Mouse (Mus musculus) heart, embryonic 14.5 days (tissue): ENCODE results near the gene Gas2. TPM values are rescaled to one million over a fixed set of nuclear protein-coding genes. Genes with fewer than 3 reads are reported as not detected.

Experiments
- ATAC-seq: fragments of 200-750 bp; cut with Nextera tagmentation; 2 replicates; pipeline ENCODE4 v1.8.0; 2017; ENCODE audit warnings: low read depth, moderate TSS enrichment; ENCODE audit not compliant: insufficient number of reproducible peaks, insufficient read depth, low FRiP score
- H3K27ac ChIP-seq, 2 experiments: fragments of 200-500 bp in 1 of 2; fragments of 300-500 bp in 1 of 2; sonication (generic) in 1 of 2; replicated peaks in 1 of 2; 2 replicates each; pipeline ENCODE4 v1.5.1; 2012 to 2014; ENCODE audit warnings: low read depth in 2 of 2, low read length in 2 of 2, control low read depth in 1 of 2, mild to moderate bottlenecking in 1 of 2, mixed read lengths in 1 of 2; ENCODE audit not compliant: control insufficient read depth in 1 of 2, insufficient read depth in 1 of 2
- H3K27me3 ChIP-seq: fragments of 300-500 bp; sonication (generic); 2 replicates; pipeline ENCODE4 v1.6.1; 2014; ENCODE audit warnings: mild to moderate bottlenecking, low read length, control low read depth; ENCODE audit not compliant: control insufficient read depth, insufficient read depth
- H3K36me3 ChIP-seq: fragments of 300-500 bp; sonication (generic); 2 replicates; pipeline ENCODE4 v1.6.1; 2014; ENCODE audit warnings: mild to moderate bottlenecking, control low read depth, low read length, mixed read lengths; ENCODE audit not compliant: control insufficient read depth, insufficient read depth
- H3K4me1 ChIP-seq, 2 experiments: fragments of 200-500 bp in 1 of 2; fragments of 300-500 bp in 1 of 2; sonication (generic) in 1 of 2; 2 replicates each; pipeline ENCODE4 v1.6.1; 2012 to 2014; ENCODE audit warnings: low read length in 2 of 2, control low read depth in 1 of 2, mixed read lengths in 1 of 2; ENCODE audit not compliant: control insufficient read depth in 2 of 2, insufficient read depth in 2 of 2
- H3K4me2 ChIP-seq: fragments of 300-500 bp; sonication (generic); 2 replicates; pipeline ENCODE4 v1.6.1; 2014; ENCODE audit warnings: mild to moderate bottlenecking, low read length
- H3K4me3 ChIP-seq, 2 experiments: fragments of 200-500 bp in 1 of 2; fragments of 300-500 bp in 1 of 2; sonication (generic) in 1 of 2; 2 replicates each; pipeline ENCODE4 v1.5.1; 2012 to 2014; ENCODE audit warnings: low read length in 2 of 2, mild to moderate bottlenecking in 2 of 2, control low read depth in 1 of 2, low read depth in 1 of 2, moderate library complexity in 1 of 2; ENCODE audit not compliant: control insufficient read depth in 1 of 2, insufficient read depth in 1 of 2
- H3K9ac ChIP-seq: fragments of 300-500 bp; sonication (generic); 2 replicates; pipeline ENCODE4 v1.6.1; 2014; ENCODE audit warnings: mild to moderate bottlenecking, low read length
- H3K9me3 ChIP-seq: fragments of 300-500 bp; sonication (generic); 2 replicates; pipeline ENCODE4 v1.6.1; 2016; ENCODE audit warnings: low read length, control low read depth; ENCODE audit not compliant: control insufficient read depth
- WGBS: fragments of 180-500 bp; shearing (Covaris S2); extraction: QIAGEN DNeasy Blood & Tissue Kit; methylation state at CpG from one replicate; pipeline ENCODE4 v1.1.7; 2014; 5-methylcytosine and 5-hydroxymethylcytosine counted together
- polyA plus RNA-seq: library from polyadenylated mRNA; unstranded; fragments of >200 nt; fragmentation: Nextera tagmentation; extraction: Ambion mirVana; gene quantifications from 2 replicates; pipeline ENCODE4 v1.2.1, GENCODE M21; 2014

The Gas2 gene
- polyA plus RNA-seq, 1 experiment from 2014 or later = 9.8 TPM

DNA sequence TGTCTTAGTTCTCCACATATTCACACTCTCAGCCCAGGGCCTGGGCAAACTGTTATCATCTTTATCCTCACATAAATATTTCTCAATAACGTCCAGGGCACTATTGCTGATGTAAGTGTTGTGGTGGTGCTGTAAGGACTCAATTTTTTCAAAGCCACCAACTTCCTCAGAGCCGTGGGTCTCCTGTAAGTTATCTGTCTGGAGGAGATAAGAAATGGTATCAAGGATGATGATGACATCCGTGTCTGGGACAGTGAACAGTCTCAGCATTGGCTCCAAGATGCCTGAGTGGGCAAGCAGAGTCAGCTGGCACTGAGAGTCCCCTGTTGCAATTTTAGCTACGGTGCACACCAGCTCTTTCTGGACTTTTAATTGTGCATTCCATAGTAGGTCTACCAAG is 160.2 kb downstream of the Gas2 start:
- H3K9ac ChIP-seq = no peak overlapping the region
- H3K4me2 ChIP-seq = no peak overlapping the region
- no peak overlapping the region for H3K4me3 ChIP-seq
- H3K27me3 ChIP-seq = no peaks in the 10 kb centered on the region
- no peaks in the 10 kb centered on the region for H3K4me1 ChIP-seq
- no peak for ATAC-seq
- no peaks in the 10 kb centered on the region for H3K36me3 ChIP-seq
- H3K9me3 ChIP-seq = no peaks in the 10 kb centered on the region
- 40% methylated on average over 4 of the region's 4 CpGs for WGBS
- H3K27ac ChIP-seq = no peak overlapping the region

DNA sequence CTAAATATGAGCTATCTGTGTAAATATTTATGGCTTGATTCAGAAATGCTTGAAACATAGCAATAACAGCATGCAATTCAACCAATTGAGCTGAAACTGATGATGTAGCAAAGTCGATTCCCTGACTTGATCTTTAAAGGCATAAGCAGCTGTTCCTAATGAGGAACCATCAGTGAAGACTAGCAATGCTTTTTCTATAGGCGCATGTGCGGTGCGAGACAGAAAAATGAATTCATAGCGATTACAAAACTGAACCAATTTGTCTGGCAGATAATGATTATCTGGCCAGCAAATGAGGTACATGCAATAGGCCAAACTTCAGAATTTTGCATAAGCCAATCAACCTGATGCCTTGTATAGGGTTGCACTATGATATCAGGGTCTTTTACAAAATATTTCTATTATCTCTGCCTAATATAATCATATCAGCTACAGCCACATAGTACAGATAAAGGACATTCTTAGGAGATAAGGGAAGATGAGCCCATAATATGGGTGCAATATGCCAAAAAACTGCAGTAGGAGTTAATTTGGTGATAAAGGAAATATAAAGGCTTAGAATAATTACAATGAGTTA is 162.3 kb downstream of the Gas2 start:
- WGBS = 81% methylated on average over 5 of the region's 5 CpGs
- Histone ChIP-seq H3K4me2 (no peak overlapping the region), H3K4me3 (no peak overlapping the region), H3K36me3 (no peaks in the 10 kb centered on the region), H3K27me3 (no peaks in the 10 kb centered on the region), H3K9me3 (no peaks in the 10 kb centered on the region), H3K4me1 (no peaks in the 10 kb centered on the region), H3K27ac (no peak overlapping the region), H3K9ac (no peak overlapping the region)
- no peak for ATAC-seq

DNA sequence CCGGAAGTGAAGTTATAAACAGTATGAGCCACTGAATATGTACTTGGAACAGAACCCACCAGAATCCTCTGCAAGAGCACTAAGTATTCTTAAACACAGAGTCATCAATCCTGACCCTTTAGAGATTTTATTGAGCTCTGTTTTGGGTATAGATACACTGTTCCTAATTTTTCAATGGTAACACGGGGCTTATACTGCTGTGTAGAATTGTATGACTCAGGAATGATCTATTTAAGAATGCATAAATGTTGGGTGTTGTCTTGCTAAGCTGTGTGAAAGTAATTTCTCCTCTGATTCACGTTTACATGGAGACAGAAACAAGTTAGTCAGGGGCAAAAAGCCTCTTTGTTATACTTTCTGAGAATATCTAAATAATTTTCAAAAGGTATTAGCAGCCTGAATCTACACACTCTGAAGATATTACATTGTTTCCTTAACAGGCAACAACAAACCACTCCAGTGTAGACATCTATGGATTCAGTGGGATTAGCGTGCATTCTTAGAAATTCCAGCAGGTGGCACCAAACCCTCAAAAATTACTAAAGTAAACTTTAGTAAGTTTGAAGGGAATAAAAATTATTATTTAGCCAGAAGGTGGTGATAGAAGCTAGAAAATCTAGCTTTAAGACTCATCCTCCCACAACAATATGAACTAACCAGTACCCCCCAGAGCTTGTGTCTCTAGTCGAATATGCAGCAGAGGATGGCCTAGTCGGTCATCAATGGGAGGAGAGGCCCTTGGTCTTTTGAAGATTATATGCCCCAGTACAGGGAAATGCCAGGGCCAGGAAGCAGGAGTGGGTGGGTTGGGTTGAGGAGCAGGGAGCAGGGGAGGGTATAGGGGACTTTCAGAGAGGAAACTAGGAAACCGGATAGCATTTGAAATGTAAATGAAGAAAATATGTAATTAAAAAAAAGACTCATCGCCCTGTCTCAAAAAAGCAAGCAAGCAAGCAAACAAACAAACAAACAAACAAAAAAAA is 176.1 kb downstream of the Gas2 start:
- no peak overlapping the region for H3K27ac ChIP-seq
- no peak overlapping the region for H3K4me2 ChIP-seq
- no peak overlapping the region for H3K9ac ChIP-seq
- H3K9me3 ChIP-seq = no peaks in the 10 kb centered on the region
- no peaks in the 10 kb centered on the region for H3K27me3 ChIP-seq
- H3K4me1 ChIP-seq = no peaks in the 10 kb centered on the region
- no peaks in the 10 kb centered on the region for H3K36me3 ChIP-seq
- no peak for ATAC-seq
- no peak overlapping the region for H3K4me3 ChIP-seq
- 45% methylated on average over 8 of the region's 8 CpGs for WGBS

Other genes with a start within 250 kb of the Gas2 start
- not detected in 2 replicates for gene Slc17a6, start 240.0 kb upstream of the Gas2 start, polyA plus RNA-seq
- 7.6 and 9.3 TPM in 2 replicates for gene Fancf, start 252 bp downstream of the Gas2 start, polyA plus RNA-seq
- gene Svip, start 144.0 kb downstream of the Gas2 start, polyA plus RNA-seq = 12.3 and 14.1 TPM in 2 replicates
- gene 1700015G11Rik, start 153.7 kb downstream of the Gas2 start, polyA plus RNA-seq = not detected in 2 replicates